ENCODE assay signal across 21 mouse cellular contexts in the genomic region with DNA sequence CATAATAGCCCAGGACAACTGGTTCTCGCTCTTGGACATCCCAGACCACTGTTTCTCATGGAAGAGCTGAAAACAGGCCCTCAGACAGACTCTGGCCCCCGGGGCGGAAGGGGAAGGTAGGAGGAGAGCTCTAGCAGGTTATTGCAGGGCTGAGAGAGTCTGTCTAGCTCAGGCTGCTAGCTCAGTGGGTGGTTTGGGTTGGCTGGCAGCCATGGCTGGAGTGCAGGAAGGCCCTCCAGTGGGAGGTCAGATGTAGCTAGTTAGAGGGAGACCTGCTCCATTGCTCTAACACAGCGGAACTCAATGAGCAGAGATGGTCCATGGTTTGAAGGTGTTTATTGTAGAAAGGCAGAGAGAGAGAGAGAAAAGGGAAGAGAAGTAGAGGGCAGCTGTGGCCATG.
DNase-seq lines count a peak whose midpoint lies in the region; ATAC-seq lines count a peak whose summit lies in the region.
"Had no signal": no experiment of that assay in that cellular context is flagged by ENCODE, and none has a peak within 500 bp of the region (broad histone marks: within the 10 kb centered on the region; RNA-seq: fewer than 3 reads in every experiment).

No protein-coding gene starts in this region.

- no peak overlapping the region for H3K9ac ChIP-seq in hindbrain, embryonic 14.5 days
- H3K9ac ChIP-seq: embryonic facial prominence, embryonic 12.5 days; heart, embryonic 12.5 days had no signal

- H3K27ac ChIP-seq in hindbrain, embryonic 14.5 days = no peak overlapping the region
- H3K27ac ChIP-seq: embryonic facial prominence, embryonic 12.5 days; heart, adult 2 months; hindbrain, embryonic 10.5 days had no signal

- no peak overlapping the region for H3K4me3 ChIP-seq in hindbrain, embryonic 14.5 days (replicated peaks; ENCODE audit: low read length)
- H3K4me3 ChIP-seq: embryonic facial prominence, embryonic 12.5 days; heart, adult 2 months; heart, embryonic 12.5 days; hindbrain, embryonic 10.5 days had no signal

- no peaks in the 10 kb centered on the region for H3K36me3 ChIP-seq in hindbrain, embryonic 14.5 days (replicated peaks; ENCODE audit: control insufficient read depth, insufficient read depth)
- H3K36me3 ChIP-seq: embryonic facial prominence, embryonic 12.5 days; heart, embryonic 12.5 days; hindbrain, embryonic 10.5 days had no signal

- no peaks in the 10 kb centered on the region for H3K9me3 ChIP-seq in hindbrain, embryonic 14.5 days (ENCODE audit: control insufficient read depth, low read length)
- H3K9me3 ChIP-seq: embryonic facial prominence, embryonic 12.5 days; heart, embryonic 12.5 days; hindbrain, embryonic 10.5 days had no signal

- H3K4me2 ChIP-seq in hindbrain, embryonic 14.5 days (replicated peaks) = no peak overlapping the region
- H3K4me2 ChIP-seq: embryonic facial prominence, embryonic 12.5 days; heart, embryonic 12.5 days had no signal

- no peaks in the 10 kb centered on the region for H3K27me3 ChIP-seq in hindbrain, embryonic 14.5 days (ENCODE audit: control insufficient read depth, insufficient read depth, low read length)
- H3K27me3 ChIP-seq: CH12.LX; embryonic facial prominence, embryonic 12.5 days; heart, embryonic 12.5 days had no signal

- peak; percentile 33 for DNase-seq in cerebellum, adult 11-12 months
- DNase-seq in brain, adult 2 months (ENCODE audit: low read depth, low spot score) = peak; percentile 19
- peak; percentile 31 for DNase-seq in cerebellum, adult 9-10 months
- peak; percentile 37 to 68 for DNase-seq in cerebellum, postnatal 25 days
- no peak for DNase-seq in heart, adult 9 months (ENCODE audit: low spot score in 2 of 2)
- no peak for DNase-seq in thymus, postnatal 36 days
- DNase-seq in hindbrain, embryonic 14.5 days (ENCODE audit: low spot score) = no peak
- DNase-seq: adrenal gland, adult 8-10 months; adrenal gland, postnatal 36 days; gastrocnemius, postnatal 14 days; heart, adult 2 months; kidney, adult 8-10 months had no signal

- 0 out of 2 replicates have a peak, but pooled peaks cover 6% of the 10 kb centered on the region for H3K4me1 ChIP-seq in hindbrain, embryonic 14.5 days (replicated peaks; ENCODE audit: control insufficient read depth, insufficient read depth, low read length)
- H3K4me1 ChIP-seq: embryonic facial prominence, embryonic 12.5 days; heart, embryonic 12.5 days; hindbrain, embryonic 10.5 days had no signal

- 87% methylated on average over 4 of the region's 4 CpGs for WGBS in hindbrain, embryonic 14.5 days

- no peak for ATAC-seq in cerebellum, adult (ENCODE audit: insufficient number of reproducible peaks, low FRiP score, low TSS enrichment)
- ATAC-seq in hindbrain, embryonic 14.5 days (ENCODE audit: low FRiP score) = no peak
- ATAC-seq: forebrain, embryonic 16.5 days; hindbrain, embryonic 16.5 days; inflammation-experienced regulatory T-cells, adult 6 months; intestine, postnatal 0 days had no signal

Comparison
In these comparisons a context has a peak if more than half of its experiments do, and no peak if none do; other contexts are left out.
1. DNase-seq: peak in cerebellum, adult 11-12 months (single experiment), brain, adult 2 months (single experiment), cerebellum, adult 9-10 months (single experiment) and cerebellum, postnatal 25 days (2 of 2); none in heart, adult 9 months (0 of 2), thymus, postnatal 36 days (0 of 2) and hindbrain, embryonic 14.5 days (single experiment).